Mouse (Mus musculus): Measurements from ENCODE around the gene Wdr20. TPM values are rescaled to one million over a fixed set of nuclear protein-coding genes. Genes with fewer than 3 reads are reported as not detected.

Wdr20 gene
- total and polyA plus RNA-seq, 3 experiments: 17.9 to 26.2 (median 22.8) TPM

DNA sequence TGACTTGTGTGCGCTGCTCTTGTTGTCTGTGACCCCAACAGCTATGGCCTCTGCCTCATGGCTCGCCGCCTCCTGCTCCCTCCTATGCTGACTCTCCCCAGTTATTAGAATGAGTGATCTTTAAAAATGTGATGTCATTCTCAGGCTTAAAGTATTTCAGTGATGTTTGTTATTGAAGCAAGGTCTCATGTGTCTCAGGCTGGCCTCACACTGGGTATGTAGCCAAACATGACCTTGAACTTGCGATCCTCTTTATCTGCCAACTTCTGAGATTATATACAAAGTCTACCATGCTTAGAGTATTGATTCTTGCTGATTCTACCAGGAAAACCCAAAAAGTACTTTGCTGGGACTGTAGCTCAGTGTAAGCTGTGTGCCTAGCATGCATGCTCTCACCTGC lies 16.2 kb downstream of the Wdr20 start:
- H3K9me3 ChIP-seq (replicated peaks; ENCODE audit: low read length): peaks cover 9% of the 10 kb centered on the region
- peaks cover 13 to 43% of the 10 kb centered on the region in 2 experiments for H3K36me3 ChIP-seq (replicated peaks in 1 of 2; ENCODE audit: control insufficient read depth in 1 of 2, insufficient read depth in 1 of 2, low read length in 1 of 2)
- dilution Hi-C loops (cut with MboI; ENCODE audit: extremely low pct_ligation_motif_present, extremely low pct_unique_long_range_greater_than_20kb, low sequenced_read_pairs) (no loop called here), in situ Hi-C loops (cut with MboI; ENCODE audit: low pct_ligation_motif_present, low pct_unique_long_range_greater_than_20kb, low sequenced_read_pairs) (no loop called here)
- no peaks in the 10 kb centered on the region for H3K27me3 ChIP-seq (replicated peaks)
- no peak overlapping the region for H3K9ac ChIP-seq (ENCODE audit: insufficient read depth, low read depth)
- DNase-seq (ENCODE audit: extremely low read depth): no peak
- no peak overlapping the region for H3K27ac ChIP-seq (ENCODE audit: insufficient read depth, low read depth)
- H3K4me3 ChIP-seq (replicated peaks in 1 of 3; ENCODE audit: low read depth in 2 of 3, low read length in 2 of 3, poor library complexity in 1 of 3): no peak overlapping the region
- TF ChIP-seq EP300 (IDR thresholded peaks at IDR 0.05; ENCODE audit: low read length): no peak
- TF ChIP-seq CHD1 (IDR thresholded peaks at IDR 0.05; ENCODE audit: low read depth, low read length): no peak
- TF ChIP-seq PAX5 (IDR thresholded peaks at IDR 0.05; ENCODE audit: low read length): no peak
- no peak for TF ChIP-seq POLR2AphosphoS2 (IDR thresholded peaks at IDR 0.05; ENCODE audit: low read depth, low read length)
- TF ChIP-seq MXI1 (IDR thresholded peaks at IDR 0.05; ENCODE audit: low read depth, low read length): no peak
- TF ChIP-seq TCF12 (IDR thresholded peaks at IDR 0.05; ENCODE audit: low read depth, low read length): no peak
- TF ChIP-seq JUND (conservative IDR thresholded peaks at IDR 0.05; ENCODE audit: low read depth, low read length): no peak
- no peak for TF ChIP-seq MEF2A (IDR thresholded peaks at IDR 0.05; ENCODE audit: borderline replicate concordance, low read depth, low read length)
- no peak for TF ChIP-seq IRF4 (IDR thresholded peaks at IDR 0.05; ENCODE audit: low read depth, low read length)
- TF ChIP-seq BHLHE40 (IDR thresholded peaks at IDR 0.05; ENCODE audit: low read depth, low read length): no peak
- no peak for TF ChIP-seq MAZ (IDR thresholded peaks at IDR 0.05; ENCODE audit: low read depth, low read length)
- H3K4me2 ChIP-seq (ENCODE audit: insufficient read depth, low read depth, poor library complexity, severe bottlenecking): no peak overlapping the region
- peaks cover 23 to 67% of the 10 kb centered on the region in 2 experiments for H3K4me1 ChIP-seq (ENCODE audit: control insufficient read depth in 1 of 2, insufficient read depth in 2 of 2)
- H3K79me2 ChIP-seq (replicated peaks; ENCODE audit: control insufficient read depth, extremely low read depth, insufficient read depth, poor library complexity, severe bottlenecking): peaks cover 35% of the 10 kb centered on the region

DNA sequence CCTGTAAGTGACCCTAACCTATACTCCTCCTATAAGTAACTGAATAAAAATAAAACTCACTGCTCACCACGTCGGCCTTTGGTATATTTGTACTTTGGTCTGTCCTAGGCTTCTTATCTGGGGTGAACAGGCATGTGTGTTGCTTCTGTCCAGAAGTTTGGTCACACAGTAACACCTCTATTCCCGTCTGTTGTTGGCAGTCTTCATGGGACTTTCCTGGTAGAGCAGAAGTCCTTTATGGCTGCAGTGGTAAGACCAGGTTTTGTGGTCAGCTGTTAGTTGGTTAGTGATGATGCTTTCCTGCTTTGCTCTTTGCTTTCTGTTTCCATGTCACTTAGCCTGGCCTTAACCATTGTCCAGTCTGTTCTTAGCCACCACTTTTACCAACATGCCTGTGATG lies 19.4 kb downstream of the Wdr20 start:
- peaks cover 9% of the 10 kb centered on the region for H3K9me3 ChIP-seq (replicated peaks; ENCODE audit: low read length)
- TF ChIP-seq EP300 (IDR thresholded peaks at IDR 0.05; ENCODE audit: low read length) (no peak), USF2 (conservative IDR thresholded peaks at IDR 0.05; ENCODE audit: low read depth, low read length) (no peak), ZKSCAN1 (IDR thresholded peaks at IDR 0.05; ENCODE audit: borderline replicate concordance, low read depth, low read length) (no peak), KAT2A (IDR thresholded peaks at IDR 0.05; ENCODE audit: insufficient replicate concordance, low read length) (no peak)
- no peaks in the 10 kb centered on the region for H3K27me3 ChIP-seq (replicated peaks)
- peaks cover 14% of the 10 kb centered on the region for H3K79me2 ChIP-seq (replicated peaks; ENCODE audit: control insufficient read depth, extremely low read depth, insufficient read depth, poor library complexity, severe bottlenecking)
- H3K4me3 ChIP-seq (replicated peaks in 1 of 3; ENCODE audit: low read depth in 2 of 3, low read length in 2 of 3, poor library complexity in 1 of 3): no peak overlapping the region
- peaks cover 9 to 50% of the 10 kb centered on the region in 2 experiments for H3K36me3 ChIP-seq (replicated peaks in 1 of 2; ENCODE audit: control insufficient read depth in 1 of 2, insufficient read depth in 1 of 2, low read length in 1 of 2)
- DNase-seq (ENCODE audit: extremely low read depth): no peak
- H3K4me1 ChIP-seq (ENCODE audit: control insufficient read depth in 1 of 2, insufficient read depth in 2 of 2): peaks cover 17 to 60% of the 10 kb centered on the region in 2 experiments
- H3K27ac ChIP-seq (ENCODE audit: insufficient read depth, low read depth): no peak overlapping the region
- dilution Hi-C loops (cut with MboI; ENCODE audit: extremely low pct_ligation_motif_present, extremely low pct_unique_long_range_greater_than_20kb, low sequenced_read_pairs) (no loop called here), in situ Hi-C loops (cut with MboI; ENCODE audit: low pct_ligation_motif_present, low pct_unique_long_range_greater_than_20kb, low sequenced_read_pairs) (no loop called here)
- H3K9ac ChIP-seq (ENCODE audit: insufficient read depth, low read depth): no peak overlapping the region
- H3K4me2 ChIP-seq (ENCODE audit: insufficient read depth, low read depth, poor library complexity, severe bottlenecking): no peak overlapping the region

DNA sequence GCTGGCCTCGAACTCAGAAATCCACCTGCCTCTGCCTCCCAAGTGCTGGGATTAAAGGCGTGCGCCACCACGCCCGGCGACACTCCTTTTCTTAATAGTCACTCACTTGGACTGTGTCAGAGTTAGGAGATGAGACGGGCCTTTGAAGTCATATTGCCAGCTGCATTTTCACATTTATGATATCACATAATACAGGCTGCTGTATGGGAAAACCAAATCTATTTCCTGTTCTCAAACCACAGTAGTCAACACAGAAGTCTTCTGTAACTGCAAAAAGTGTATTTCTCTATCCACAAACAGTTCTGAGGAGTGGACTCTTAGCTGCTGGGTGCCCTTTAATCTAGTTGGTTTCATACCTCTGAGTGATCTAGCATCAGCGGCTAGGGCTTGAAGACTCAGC lies 21.2 kb downstream of the Wdr20 start:
- peaks cover 9% of the 10 kb centered on the region for H3K79me2 ChIP-seq (replicated peaks; ENCODE audit: control insufficient read depth, extremely low read depth, insufficient read depth, poor library complexity, severe bottlenecking)
- peaks cover 11 to 57% of the 10 kb centered on the region in 2 experiments for H3K4me1 ChIP-seq (ENCODE audit: control insufficient read depth in 1 of 2, insufficient read depth in 2 of 2)
- dilution Hi-C loops (cut with MboI; ENCODE audit: extremely low pct_ligation_motif_present, extremely low pct_unique_long_range_greater_than_20kb, low sequenced_read_pairs): no loop called here
- peaks cover 8 to 48% of the 10 kb centered on the region in 2 experiments for H3K36me3 ChIP-seq (replicated peaks in 1 of 2; ENCODE audit: control insufficient read depth in 1 of 2, insufficient read depth in 1 of 2, low read length in 1 of 2)
- H3K9me3 ChIP-seq (replicated peaks; ENCODE audit: low read length): peaks cover 8% of the 10 kb centered on the region
- no peaks in the 10 kb centered on the region for H3K27me3 ChIP-seq (replicated peaks)
- no peak overlapping the region for H3K4me2 ChIP-seq (ENCODE audit: insufficient read depth, low read depth, poor library complexity, severe bottlenecking)
- H3K27ac ChIP-seq (ENCODE audit: insufficient read depth, low read depth): no peak overlapping the region
- no peak overlapping the region for H3K9ac ChIP-seq (ENCODE audit: insufficient read depth, low read depth)
- no peak for DNase-seq (ENCODE audit: extremely low read depth)
- in situ Hi-C loops (cut with MboI; ENCODE audit: low pct_ligation_motif_present, low pct_unique_long_range_greater_than_20kb, low sequenced_read_pairs): no loop called here
- no peak overlapping the region for H3K4me3 ChIP-seq (replicated peaks in 1 of 3; ENCODE audit: low read depth in 2 of 3, low read length in 2 of 3, poor library complexity in 1 of 3)
- TF ChIP-seq MAX (IDR thresholded peaks at IDR 0.05; ENCODE audit: low read length): no peak
- TF ChIP-seq ZC3H11A (IDR thresholded peaks at IDR 0.05; ENCODE audit: low read depth, low read length): no peak
- TF ChIP-seq EP300 (IDR thresholded peaks at IDR 0.05; ENCODE audit: low read length): no peak
- TF ChIP-seq JUN (IDR thresholded peaks at IDR 0.05; ENCODE audit: insufficient read depth, low read depth, low read length): no peak
- TF ChIP-seq PAX5 (IDR thresholded peaks at IDR 0.05; ENCODE audit: low read length): no peak
- TF ChIP-seq ELF1 (IDR thresholded peaks at IDR 0.05; ENCODE audit: low read depth, low read length): no peak
- no peak for TF ChIP-seq E2F4 (IDR thresholded peaks at IDR 0.05; ENCODE audit: insufficient replicate concordance, low read depth, low read length)
- TF ChIP-seq ZKSCAN1 (IDR thresholded peaks at IDR 0.05; ENCODE audit: borderline replicate concordance, low read depth, low read length): no peak
- TF ChIP-seq ETS1 (conservative IDR thresholded peaks at IDR 0.05; ENCODE audit: low read depth, low read length): no peak
- no peak for TF ChIP-seq SMC3 (IDR thresholded peaks at IDR 0.05; ENCODE audit: low read depth, low read length)
- TF ChIP-seq KAT2A (IDR thresholded peaks at IDR 0.05; ENCODE audit: insufficient replicate concordance, low read length): no peak
- TF ChIP-seq NELFE (IDR thresholded peaks at IDR 0.05; ENCODE audit: low read depth, low read length): no peak
- TF ChIP-seq GABPA (IDR thresholded peaks at IDR 0.05; ENCODE audit: insufficient replicate concordance, low read depth, low read length): no peak
- no peak for TF ChIP-seq RAD21 (IDR thresholded peaks at IDR 0.05; ENCODE audit: low read depth, low read length)
- no peak for TF ChIP-seq ZNF384 (IDR thresholded peaks at IDR 0.05; ENCODE audit: low read depth, low read length)
- TF ChIP-seq NRF1 (IDR thresholded peaks at IDR 0.05; ENCODE audit: low read depth, low read length): no peak

Measured in CH12.LX (cell line).